Mouse (Mus musculus) ovary, adult 18-20 months (tissue): ENCODE results near the gene Lbhd2.

Source experiments
- DNase-seq: peaks from one replicate; pipeline ENCODE4 v3.0.0; 2022; ENCODE audit warnings: low spot score, mixed read lengths

The Lbhd2 gene

GRCm38 (mm10) chr12:111447350-111447749 is 40.7 kb downstream of the Lbhd2 start:
- DNase-seq: no peak

GRCm38 (mm10) chr12:111447898-111448760 is 41.5 kb downstream of the Lbhd2 start:
- DNase-seq: no peak

- no peak for DNase-seq
Observed at GRCm38 (mm10) chr12:111448931-111449705, 42.5 kb downstream of the Lbhd2 start.

- no peak for DNase-seq
Observed at GRCm38 (mm10) chr12:111450359-111450758, 43.8 kb downstream of the Lbhd2 start.

- DNase-seq: no peak
Observed at GRCm38 (mm10) chr12:111451561-111451960, 45.0 kb downstream of the Lbhd2 start.

- no peak for DNase-seq
Observed at GRCm38 (mm10) chr12:111454021-111454420, 47.4 kb downstream of the Lbhd2 start.

- DNase-seq: no peak
Observed at GRCm38 (mm10) chr12:111454543-111455280, 48.1 kb downstream of the Lbhd2 start.

- DNase-seq: no peak
Observed at GRCm38 (mm10) chr12:111455311-111455846, 48.8 kb downstream of the Lbhd2 start.

- no peak for DNase-seq
Observed at GRCm38 (mm10) chr12:111455860-111456259, 49.3 kb downstream of the Lbhd2 start.

- DNase-seq: no peak
Observed at GRCm38 (mm10) chr12:111457742-111458141, 51.1 kb downstream of the Lbhd2 start.
